Mouse (Mus musculus) liver, postnatal 0 days (tissue): ENCODE results near the gene Ezr. TPM values are rescaled to one million over a fixed set of nuclear protein-coding genes. Genes with fewer than 3 reads are reported as not detected.

Source experiments
- ATAC-seq: fragments of 200-750 bp; cut with Nextera tagmentation; 2 replicates; pipeline ENCODE4 v1.8.0; 2017; ENCODE audit warnings: mild to moderate bottlenecking, moderate library complexity
- DNase-seq: peaks from one replicate; pipeline ENCODE4 v3.0.0-alpha.2; 2016
- H3K27ac ChIP-seq: fragments of 300-500 bp; sonication (generic); 2 replicates; pipeline ENCODE4 v1.5.1; 2014; ENCODE audit warnings: antibody characterized with exemption, moderate library complexity, mild to moderate bottlenecking, low read depth
- H3K27me3 ChIP-seq: fragments of 300-500 bp; sonication (generic); 2 replicates; pipeline ENCODE4 v1.6.1; 2014; ENCODE audit warnings: low read length, control low read depth, mixed read lengths; ENCODE audit not compliant: insufficient read depth
- H3K36me3 ChIP-seq: fragments of 300-500 bp; sonication (generic); replicated peaks from 2 replicates; pipeline ENCODE4 v1.6.1; 2014; ENCODE audit warnings: mild to moderate bottlenecking, control low read depth, low read length, moderate library complexity, mixed read lengths; ENCODE audit not compliant: insufficient read depth
- H3K4me1 ChIP-seq: fragments of 300-500 bp; sonication (generic); 2 replicates; pipeline ENCODE4 v1.6.1; 2014; ENCODE audit warnings: antibody characterized with exemption, mild to moderate bottlenecking, control low read depth; ENCODE audit not compliant: insufficient read depth
- H3K4me2 ChIP-seq: fragments of 300-500 bp; sonication (generic); 2 replicates; pipeline ENCODE4 v1.6.1; 2014; ENCODE audit warnings: low read depth, mild to moderate bottlenecking, low read length, moderate library complexity, mixed read lengths
- H3K4me3 ChIP-seq: fragments of 300-500 bp; sonication (generic); 2 replicates; pipeline ENCODE4 v1.5.1; 2014; ENCODE audit warnings: low read depth, low read length
- H3K9ac ChIP-seq: fragments of 300-500 bp; sonication (generic); replicated peaks from 2 replicates; pipeline ENCODE4 v1.6.1; 2014; ENCODE audit warnings: mild to moderate bottlenecking, moderate library complexity
- H3K9me3 ChIP-seq: fragments of 300-500 bp; sonication (generic); 2 replicates; pipeline ENCODE4 v1.6.1; 2016; ENCODE audit warnings: mild to moderate bottlenecking, control low read depth, low read length, mixed read lengths
- CTCF ChIP-seq: sonication (generic); IDR thresholded peaks from 2 replicates; pipeline ENCODE4 v1.5.1; 2016; ENCODE audit warnings: antibody characterized with exemption, low read depth
- EP300 ChIP-seq: IDR thresholded peaks from 2 replicates; pipeline ENCODE4 v1.6.1; 2016; ENCODE audit warnings: antibody characterized with exemption, low read depth, mild to moderate bottlenecking
- WGBS: fragments of 180-500 bp; shearing (Covaris S2); extraction: QIAGEN DNeasy Blood & Tissue Kit; methylation state at CpG from one replicate; pipeline ENCODE4 v1.1.7; 2014; ENCODE audit not compliant: insufficient replicate concordance; 5-methylcytosine and 5-hydroxymethylcytosine counted together
- polyA plus RNA-seq: library from polyadenylated mRNA; unstranded; fragments of >200 nt; fragmentation: Nextera tagmentation; extraction: Ambion mirVana; gene quantifications from 2 replicates; pipeline ENCODE4 v1.2.1, GENCODE M21; 2015

Ezr gene
- polyA plus RNA-seq, 1 experiment from 2014 or later, result 34.8 TPM

DNA sequence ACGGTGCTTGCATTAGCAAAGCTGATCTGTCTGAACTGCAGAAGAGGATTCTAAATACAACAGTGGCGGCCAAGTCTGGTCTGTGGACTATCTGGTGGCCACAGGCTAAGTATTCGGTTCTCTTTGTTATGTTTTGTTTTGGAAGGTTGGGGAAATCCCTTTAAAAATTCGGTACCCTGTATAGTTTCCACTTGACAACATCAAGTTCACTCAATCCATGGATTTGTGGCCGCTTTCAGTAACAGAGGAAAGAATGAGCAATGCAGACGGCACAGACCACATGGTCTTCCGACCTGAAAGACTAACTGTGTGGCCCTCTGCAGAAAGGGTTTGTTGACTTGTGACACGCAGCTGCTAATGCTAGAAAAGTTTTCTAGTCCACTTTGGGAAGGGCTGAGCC, 23.7 kb downstream of the Ezr start:
- Histone ChIP-seq H3K4me2 (no peak overlapping the region), H3K9ac (no peak overlapping the region)

DNA sequence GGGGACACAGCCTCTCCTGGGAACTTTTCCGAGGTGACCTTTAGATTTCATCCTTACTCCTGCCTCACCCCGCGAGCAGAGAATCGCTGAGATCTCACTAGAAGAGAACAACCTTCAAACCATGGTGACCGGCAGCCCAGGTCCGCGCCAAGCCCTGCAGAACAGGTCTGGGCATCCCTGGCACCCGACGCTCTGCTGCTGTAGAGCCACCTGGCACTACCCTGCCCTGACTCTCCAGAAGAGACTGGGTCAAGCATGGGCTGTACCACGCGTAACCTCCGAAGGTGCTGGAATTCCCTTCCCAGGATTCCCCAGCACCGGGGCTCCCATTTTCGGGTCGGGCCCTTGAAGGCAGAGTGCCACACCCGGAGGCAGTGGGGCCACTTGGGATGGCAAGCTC, 24.7 kb downstream of the Ezr start:
- Histone ChIP-seq H3K36me3 (peaks cover 46% of the 10 kb centered on the region), H3K4me3 (no peak overlapping the region), H3K9ac (no peak overlapping the region), H3K27ac (no peak overlapping the region), H3K4me2 (no peak overlapping the region), H3K27me3 (no peaks in the 10 kb centered on the region), H3K4me1 (0 out of 2 replicates have a peak, but pooled peaks cover 5% of the 10 kb centered on the region), H3K9me3 (no peaks in the 10 kb centered on the region)
- ATAC-seq, result no peak
- no peak for DNase-seq
- TF ChIP-seq EP300, result no peak
- TF ChIP-seq CTCF, result no peak
- WGBS, result 92% methylated on average over 16 of the region's 16 CpGs

More for the DNA sequence above, 23.7 kb downstream of the Ezr start:
- no peak for ATAC-seq
- peaks cover 37% of the 10 kb centered on the region for H3K36me3 ChIP-seq
- no peaks in the 10 kb centered on the region for H3K9me3 ChIP-seq
- no peak for DNase-seq
- TF ChIP-seq EP300 (no peak), CTCF (no peak)
- 0 out of 2 replicates have a peak, but pooled peaks cover 5% of the 10 kb centered on the region for H3K4me1 ChIP-seq
- H3K27me3 ChIP-seq, result no peaks in the 10 kb centered on the region
- H3K4me3 ChIP-seq, result no peak overlapping the region
- 89% methylated on average over 8 of the region's 8 CpGs for WGBS
- H3K27ac ChIP-seq, result no peak overlapping the region

DNA sequence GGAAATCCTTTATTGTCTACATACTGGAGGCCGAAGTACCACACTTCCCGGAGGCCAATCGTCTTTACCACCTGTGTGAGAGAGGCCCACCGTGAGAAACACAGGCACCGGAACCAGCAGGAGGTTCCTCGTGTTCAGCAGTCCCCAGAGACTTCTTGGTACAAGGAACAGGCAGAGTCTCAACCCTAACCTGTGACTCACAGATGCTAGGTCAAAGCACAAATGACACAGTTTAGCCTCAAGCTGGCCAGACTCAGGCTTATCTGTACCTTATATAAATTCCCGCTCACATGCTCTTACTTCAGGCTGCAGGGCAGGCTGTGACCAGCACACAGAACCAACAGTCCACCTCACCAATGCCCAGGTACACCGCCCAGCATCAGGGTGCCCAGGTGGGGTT, 26.7 kb downstream of the Ezr start:
- Histone ChIP-seq H3K27me3 (no peaks in the 10 kb centered on the region), H3K27ac (no peak overlapping the region), H3K4me1 (no peaks in the 10 kb centered on the region), H3K9me3 (no peaks in the 10 kb centered on the region), H3K4me2 (no peak overlapping the region), H3K4me3 (no peak overlapping the region), H3K9ac (no peak overlapping the region), H3K36me3 (peaks cover 66% of the 10 kb centered on the region)
- no peak for TF ChIP-seq CTCF
- TF ChIP-seq EP300, result no peak
- DNase-seq (no peak), ATAC-seq (no peak)
- WGBS, result 78% methylated on average over 8 of the region's 8 CpGs

DNA sequence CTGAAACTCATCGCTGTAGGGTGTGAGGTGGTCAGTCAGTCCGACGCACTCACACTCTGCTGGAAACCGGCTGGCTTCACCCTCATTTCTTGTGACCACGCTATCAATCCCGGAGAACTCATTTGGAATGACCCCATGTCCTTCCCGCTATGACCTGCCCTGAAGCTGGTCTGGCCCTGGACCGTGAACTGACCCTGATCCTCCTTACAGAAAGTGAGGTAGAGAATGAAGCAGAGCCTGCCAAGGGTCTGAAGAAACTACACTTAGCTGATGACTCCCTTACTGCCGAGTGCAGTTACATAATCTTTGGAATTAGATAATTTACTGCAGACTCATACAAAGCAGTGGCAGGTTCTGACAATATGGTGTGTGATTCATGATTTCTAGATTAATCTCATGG, 27.4 kb downstream of the Ezr start:
- DNase-seq, result no peak
- H3K4me3 ChIP-seq, result no peak overlapping the region
- no peak overlapping the region for H3K9ac ChIP-seq
- no peaks in the 10 kb centered on the region for H3K4me1 ChIP-seq
- TF ChIP-seq EP300 (no peak), CTCF (no peak)
- WGBS, result 86% methylated on average over 9 of the region's 9 CpGs
- H3K27ac ChIP-seq, result no peak overlapping the region
- ATAC-seq, result no peak
- H3K4me2 ChIP-seq, result no peak overlapping the region
- no peaks in the 10 kb centered on the region for H3K27me3 ChIP-seq
- peaks cover 73% of the 10 kb centered on the region for H3K36me3 ChIP-seq
- H3K9me3 ChIP-seq, result no peaks in the 10 kb centered on the region

DNA sequence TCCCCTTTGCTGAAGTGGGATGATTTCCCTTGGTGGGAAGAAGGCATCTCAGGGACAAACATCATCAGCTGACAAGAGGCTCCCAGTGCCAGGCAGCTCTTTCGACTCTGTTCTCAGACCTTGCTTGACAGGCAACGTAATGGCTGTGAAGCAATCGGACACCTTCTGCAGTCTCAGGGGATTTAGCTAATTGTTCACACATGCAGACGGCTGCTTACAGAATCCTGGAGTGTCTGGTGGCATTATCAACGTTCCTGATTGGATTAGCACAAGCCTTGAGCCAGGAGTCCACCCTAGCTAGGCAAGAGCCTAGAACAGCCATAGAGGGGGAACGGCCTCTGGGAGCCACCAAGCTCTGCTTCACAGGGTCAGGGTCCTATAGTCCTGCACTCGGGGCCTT, 30.2 kb downstream of the Ezr start:
- 81% methylated on average over 7 of the region's 7 CpGs for WGBS
- ATAC-seq (no peak), DNase-seq (no peak)
- Histone ChIP-seq H3K36me3 (peaks cover 74% of the 10 kb centered on the region), H3K4me2 (no peak overlapping the region), H3K27me3 (no peaks in the 10 kb centered on the region), H3K9me3 (no peaks in the 10 kb centered on the region), H3K9ac (no peak overlapping the region), H3K27ac (no peak overlapping the region), H3K4me1 (no peaks in the 10 kb centered on the region), H3K4me3 (no peak overlapping the region)
- TF ChIP-seq CTCF, result no peak
- TF ChIP-seq EP300, result no peak

DNA sequence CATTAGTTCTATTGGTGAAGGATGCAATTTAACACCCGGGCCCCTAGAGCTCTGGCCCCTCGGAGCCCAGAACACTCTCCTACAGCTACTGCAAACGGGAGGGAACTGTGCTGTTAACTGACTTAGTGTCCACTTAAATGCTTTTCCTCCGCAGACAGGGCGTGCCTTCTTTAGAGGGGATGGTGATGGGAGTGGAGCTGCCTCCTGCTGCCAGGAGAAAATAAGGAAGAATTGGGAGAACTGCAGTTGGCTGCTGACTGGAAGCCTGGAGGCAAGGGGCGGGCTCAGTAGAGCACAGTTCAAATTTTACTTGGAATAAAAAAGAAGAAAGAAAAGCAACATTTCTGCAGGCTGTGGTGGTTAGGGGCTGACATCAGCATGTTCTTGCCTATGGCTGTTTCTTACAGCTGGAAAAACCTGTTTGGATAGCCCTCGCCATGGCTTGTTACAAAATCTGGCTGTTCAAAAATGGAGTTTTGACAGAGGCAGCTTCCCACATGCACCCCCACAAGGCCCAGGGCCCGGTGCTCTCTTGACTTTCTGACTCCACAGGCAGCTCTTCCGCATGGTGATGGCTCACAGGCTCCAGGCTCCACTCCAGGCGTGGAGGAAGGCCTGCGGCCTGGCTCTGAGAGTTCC, 31.2 kb downstream of the Ezr start:
- Histone ChIP-seq H3K4me1 (0 out of 2 replicates have a peak, but pooled peaks cover 5% of the 10 kb centered on the region), H3K4me2 (no peak overlapping the region), H3K36me3 (peaks cover 72% of the 10 kb centered on the region), H3K9ac (no peak overlapping the region), H3K27ac (no peak overlapping the region), H3K9me3 (no peaks in the 10 kb centered on the region), H3K27me3 (no peaks in the 10 kb centered on the region), H3K4me3 (no peak overlapping the region)
- TF ChIP-seq CTCF (no peak), EP300 (no peak)
- DNase-seq (no peak), ATAC-seq (no peak)
- 82% methylated on average over 11 of the region's 11 CpGs for WGBS
